ENCODE assay signal across 7 mouse cellular contexts in genomic region chr2:118899981-118900825, GRCm38 (mm10). TPM values are rescaled to one million over a fixed set of nuclear protein-coding genes. Genes with fewer than 3 reads are reported as not detected.
DNase-seq lines count a peak whose midpoint lies in the region; ATAC-seq and TF ChIP-seq lines count a peak whose summit lies in the region.

Bahd1 (plus strand) TSS chr2:118900377.

- WGBS in embryonic facial prominence, embryonic 13.5 days, result under 1% methylated on average over 32 of the region's 32 CpGs

- no peak within 1 kb of the TSS for H3K27ac ChIP-seq in ES-Bruce4 (ENCODE audit: insufficient read depth, low read length)
- no peak within 1 kb of the TSS for H3K27ac ChIP-seq in embryonic facial prominence, embryonic 13.5 days

- intact Hi-C loops in heart, postnatal 14 days (cut with DNase I), result loop anchor here (10.0 kb wide), 1 partner anchor 285 kb away; no protein-coding TSS in a partner anchor

- peak within 1 kb of the TSS; percentile 94 for H3K9ac ChIP-seq in ES-Bruce4 (ENCODE audit: low read depth, poor library complexity, severe bottlenecking)
- peak within 1 kb of the TSS; percentile 66 for H3K9ac ChIP-seq in embryonic facial prominence, embryonic 13.5 days

- peaks cover 13% of the 10 kb centered on the region; the same call in 1 of the 2 replicates for H3K27me3 ChIP-seq in ES-Bruce4 (ENCODE audit: control insufficient read depth, insufficient read depth, low read length, poor library complexity, severe bottlenecking)
- H3K27me3 ChIP-seq in embryonic facial prominence, embryonic 13.5 days, result peaks cover 82% of the 10 kb centered on the region

- no peak for TF ChIP-seq POLR2A in ES-Bruce4 (IDR thresholded peaks at IDR 0.05; ENCODE audit: insufficient read depth, low read length)

- peak within 1 kb of the TSS; percentile 99 for H3K4me2 ChIP-seq in embryonic facial prominence, embryonic 13.5 days

- 0 out of 2 replicates have a peak, but pooled peaks have one; percentile 28 for TF ChIP-seq EP300 in ES-Bruce4 (IDR thresholded peaks at IDR 0.05; ENCODE audit: insufficient read depth, low read depth, low read length)

- no peaks in the 10 kb centered on the region for H3K9me3 ChIP-seq in ES-Bruce4 (replicated peaks; ENCODE audit: control insufficient read depth, insufficient read depth, low read length, poor library complexity, severe bottlenecking)
- no peaks in the 10 kb centered on the region for H3K9me3 ChIP-seq in embryonic facial prominence, embryonic 13.5 days

- TF ChIP-seq CTCF in ES-Bruce4 (IDR thresholded peaks at IDR 0.05; ENCODE audit: low read depth, low read length), result no peak

- DNase-seq in adipocyte (ENCODE audit: low spot score), result peak; percentile 67
- DNase-seq in heart, postnatal 14 days, result peak; percentile 31 to 35
- DNase-seq in layer of hippocampus, postnatal 25 days (ENCODE audit: extremely low spot score in 1 of 2, low spot score in 1 of 2), result peak in 1 of 2 experiments; percentile 16
- peak; percentile 39 for DNase-seq in lung, postnatal 36 days
- peak; percentile 24 for DNase-seq in right cerebral cortex, postnatal 4 days

- H3K36me3 ChIP-seq in ES-Bruce4 (ENCODE audit: control insufficient read depth, insufficient read depth, low read length, poor library complexity, severe bottlenecking), result no peaks in the 10 kb centered on the region
- no peaks in the 10 kb centered on the region for H3K36me3 ChIP-seq in embryonic facial prominence, embryonic 13.5 days

- H3K4me3 ChIP-seq in ES-Bruce4 (ENCODE audit: low read depth, low read length), result peak within 1 kb of the TSS; percentile 52
- peak within 1 kb of the TSS; percentile 85 for H3K4me3 ChIP-seq in embryonic facial prominence, embryonic 13.5 days

- no peak for ATAC-seq in embryonic facial prominence, embryonic 13.5 days (ENCODE audit: insufficient number of reproducible peaks, insufficient read depth, low FRiP score, low TSS enrichment, low read depth)

- peaks cover 3% of the 10 kb centered on the region for H3K4me1 ChIP-seq in ES-Bruce4 (ENCODE audit: control insufficient read depth, insufficient read depth, low read length)
- H3K4me1 ChIP-seq in embryonic facial prominence, embryonic 13.5 days, result peaks cover 53% of the 10 kb centered on the region

RNA-seq across cellular contexts. Expression of gene Bahd1, which starts in this region (rescaled TPM):
- 12.2 and 14.1 TPM in 2 replicates for polyA plus RNA-seq in ES-Bruce4 (2011; ENCODE audit: insufficient read depth, insufficient read length, low read depth, missing spikeins)
- 4.0 and 4.1 TPM in 2 replicates for polyA plus RNA-seq in embryonic facial prominence, embryonic 13.5 days (2015; fragmentation: Nextera tagmentation; extraction: Ambion mirVana)
- 10 to 100 TPM; 15.9 to 17.7 TPM for total RNA-seq in heart, postnatal 14 days (2021)
- 10 to 100 TPM; 45.6 to 52.9 TPM for total RNA-seq in layer of hippocampus, postnatal 25 days (2021)
